Mouse (Mus musculus) leukemia stem cell, adult 10-12 weeks (primary cell): Measurements from ENCODE around the gene Mapt. TPM values are rescaled to one million over a fixed set of nuclear protein-coding genes. Genes with fewer than 3 reads are reported as not detected.

Source experiments
- polyA plus RNA-seq: library from polyadenylated mRNA; stranded (reverse); fragments of >175 nt; gene quantifications from 2 replicates; pipeline ENCODE4 v1.2.3, GENCODE M21; 2012; ENCODE audit warnings: low replicate concordance

Gene Mapt
- polyA plus RNA-seq, result 2.0 and 5.6 TPM in 2 replicates

DNA sequence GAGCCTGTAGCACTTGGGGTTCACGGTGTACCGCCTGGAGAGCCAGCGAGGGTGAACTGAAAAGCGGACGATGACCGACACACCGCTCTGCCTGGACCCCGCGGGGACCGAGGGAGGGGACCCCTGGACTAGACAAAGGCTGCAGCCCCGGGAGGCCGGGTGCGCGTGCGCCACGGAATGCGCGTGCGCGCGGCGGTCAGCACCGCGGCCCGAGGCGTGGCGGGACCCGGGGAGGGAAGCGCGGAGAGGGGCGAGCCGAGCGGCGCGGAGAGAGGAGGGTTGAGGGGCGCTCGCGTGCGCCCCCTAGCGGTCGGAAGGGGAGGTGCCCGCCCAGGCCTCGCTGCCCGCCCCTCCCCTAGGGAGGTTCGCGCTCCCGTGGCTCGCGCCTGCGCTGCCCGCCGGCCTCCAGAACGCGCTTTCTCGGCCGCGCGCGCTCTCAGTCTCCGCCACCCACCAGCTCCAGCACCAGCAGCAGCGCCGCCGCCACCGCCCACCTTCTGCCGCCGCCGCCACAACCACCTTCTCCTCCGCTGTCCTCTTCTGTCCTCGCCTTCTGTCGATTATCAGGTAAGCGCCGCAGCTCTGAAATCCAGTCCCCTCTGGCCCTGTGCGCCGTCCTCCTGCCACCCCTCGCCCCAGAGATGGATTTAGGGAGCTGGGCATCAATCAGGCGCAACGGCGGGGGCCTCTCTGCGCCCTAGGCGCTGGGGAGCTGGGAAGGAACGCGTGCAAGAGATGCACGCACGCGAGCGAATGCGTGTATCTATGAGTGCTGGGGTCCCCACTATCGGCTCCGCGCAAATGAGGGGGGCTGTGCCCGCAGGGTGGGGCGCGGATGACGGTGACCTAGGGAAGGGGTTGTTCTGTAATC is at the start of gene Mapt:
Gene Mapt, plus strand, starts transcription at position 350 of the 871 bp plus-strand sequence.

DNA sequence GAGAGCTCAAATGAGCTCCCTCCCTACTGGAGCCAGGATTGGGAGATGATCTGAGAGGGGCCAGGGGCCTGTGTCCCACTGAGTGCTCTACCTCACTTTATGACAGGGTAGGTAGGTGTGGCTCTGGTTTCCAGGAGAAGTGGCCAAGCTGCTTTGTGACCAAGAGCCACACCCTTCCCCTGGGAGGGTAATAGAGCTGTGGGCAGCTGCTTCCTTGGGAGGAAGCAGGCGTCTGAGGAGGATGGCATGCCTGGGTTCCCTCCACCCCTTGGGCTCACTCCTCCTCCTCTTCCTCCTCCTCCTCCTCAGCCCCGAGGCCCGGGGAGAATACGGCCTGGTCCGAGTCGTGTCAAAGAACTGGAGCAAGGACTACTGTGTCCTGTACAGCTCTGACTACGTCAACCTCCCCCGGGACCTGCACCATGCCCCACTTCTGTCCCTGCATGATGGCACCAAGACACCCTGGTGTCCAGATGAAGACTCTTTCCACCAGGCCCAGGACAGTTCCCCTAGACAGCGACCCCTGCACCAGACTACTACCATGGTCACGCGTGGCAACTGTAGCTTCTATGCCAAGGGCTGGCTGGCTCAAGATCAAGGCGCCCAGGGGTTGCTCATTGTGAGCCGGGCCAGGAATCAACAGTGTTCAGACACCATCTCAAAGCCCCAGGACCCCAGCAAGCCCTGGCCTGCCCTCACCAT is 44.9 kb upstream of the Mapt start, which contains the start of gene Sppl2c:
Gene Sppl2c, plus strand, starts transcription at position 193 of the 702 bp plus-strand sequence.

Other genes with a start within 250 kb of the Mapt start
- gene Crhr1, start 98.5 kb upstream of the Mapt start, polyA plus RNA-seq, result 0.63 and 0.81 TPM in 2 replicates
- not detected in 2 replicates for gene Sppl2c, start 45.1 kb upstream of the Mapt start, polyA plus RNA-seq
- 173 and 239 TPM in 2 replicates for gene Kansl1, start 237.5 kb downstream of the Mapt start, polyA plus RNA-seq